Mouse (Mus musculus): ENCODE data around the gene Cd300a.

The Cd300a gene

GRCm38 (mm10) chr11:114866486-114867360 lies 23.1 kb upstream of the Cd300a start:
- no peak for DNase-seq (ENCODE audit: low spot score in 2 of 2)

GRCm38 (mm10) chr11:114867361-114868235 lies 22.2 kb upstream of the Cd300a start:
- DNase-seq (ENCODE audit: low spot score in 2 of 2), result no peak

- no peak for DNase-seq (ENCODE audit: low spot score in 2 of 2)
Measured at GRCm38 (mm10) chr11:114868280-114868679, 21.6 kb upstream of the Cd300a start.

GRCm38 (mm10) chr11:114869787-114870186 lies 20.1 kb upstream of the Cd300a start:
- no peak for DNase-seq (ENCODE audit: low spot score in 2 of 2)

- DNase-seq (ENCODE audit: low spot score in 2 of 2), result no peak
Measured at GRCm38 (mm10) chr11:114871540-114871939, 18.3 kb upstream of the Cd300a start.

GRCm38 (mm10) chr11:114873022-114873817 lies 16.6 kb upstream of the Cd300a start:
- DNase-seq (ENCODE audit: low spot score in 2 of 2), result no peak

GRCm38 (mm10) chr11:114874226-114875145 lies 15.4 kb upstream of the Cd300a start:
- no peak for DNase-seq (ENCODE audit: low spot score in 2 of 2)

GRCm38 (mm10) chr11:114875301-114875801 lies 14.5 kb upstream of the Cd300a start:
- no peak for DNase-seq (ENCODE audit: low spot score in 2 of 2)

GRCm38 (mm10) chr11:114876176-114876575 lies 13.7 kb upstream of the Cd300a start:
- DNase-seq (ENCODE audit: low spot score in 2 of 2), result no peak

- no peak for DNase-seq (ENCODE audit: low spot score in 2 of 2)
Measured at GRCm38 (mm10) chr11:114876621-114877020, 13.2 kb upstream of the Cd300a start.

- peak; percentile 43 to 63 for DNase-seq (ENCODE audit: low spot score in 2 of 2)
Measured at GRCm38 (mm10) chr11:114877145-114877544, 12.7 kb upstream of the Cd300a start.

- DNase-seq (ENCODE audit: low spot score in 2 of 2), result no peak
Measured at GRCm38 (mm10) chr11:114879666-114880065, 10.2 kb upstream of the Cd300a start.

GRCm38 (mm10) chr11:114880185-114880584 lies 9.7 kb upstream of the Cd300a start:
- no peak for DNase-seq (ENCODE audit: low spot score in 2 of 2)

GRCm38 (mm10) chr11:114880589-114880988 lies 9.3 kb upstream of the Cd300a start:
- peak in 1 of 2 experiments; percentile 67 for DNase-seq (ENCODE audit: low spot score in 2 of 2)

GRCm38 (mm10) chr11:114883251-114883789 lies 6.5 kb upstream of the Cd300a start:
- DNase-seq (ENCODE audit: low spot score in 2 of 2), result no peak

GRCm38 (mm10) chr11:114884380-114885100 lies 5.3 kb upstream of the Cd300a start:
- peak in 1 of 2 experiments; percentile 42 for DNase-seq (ENCODE audit: low spot score in 2 of 2)

GRCm38 (mm10) chr11:114890542-114890941 lies 701 bp downstream of the Cd300a start:
- no peak for DNase-seq (ENCODE audit: low spot score in 2 of 2)

GRCm38 (mm10) chr11:114896085-114896484 lies 6.2 kb downstream of the Cd300a start:
- no peak for DNase-seq (ENCODE audit: low spot score in 2 of 2)

GRCm38 (mm10) chr11:114898026-114898425 lies 8.2 kb downstream of the Cd300a start:
- no peak for DNase-seq (ENCODE audit: low spot score in 2 of 2)

Data from cerebellum, postnatal 4 days (tissue).